Comparison of ENCODE assay signal across 8 mouse cellular contexts in the genomic region with DNA sequence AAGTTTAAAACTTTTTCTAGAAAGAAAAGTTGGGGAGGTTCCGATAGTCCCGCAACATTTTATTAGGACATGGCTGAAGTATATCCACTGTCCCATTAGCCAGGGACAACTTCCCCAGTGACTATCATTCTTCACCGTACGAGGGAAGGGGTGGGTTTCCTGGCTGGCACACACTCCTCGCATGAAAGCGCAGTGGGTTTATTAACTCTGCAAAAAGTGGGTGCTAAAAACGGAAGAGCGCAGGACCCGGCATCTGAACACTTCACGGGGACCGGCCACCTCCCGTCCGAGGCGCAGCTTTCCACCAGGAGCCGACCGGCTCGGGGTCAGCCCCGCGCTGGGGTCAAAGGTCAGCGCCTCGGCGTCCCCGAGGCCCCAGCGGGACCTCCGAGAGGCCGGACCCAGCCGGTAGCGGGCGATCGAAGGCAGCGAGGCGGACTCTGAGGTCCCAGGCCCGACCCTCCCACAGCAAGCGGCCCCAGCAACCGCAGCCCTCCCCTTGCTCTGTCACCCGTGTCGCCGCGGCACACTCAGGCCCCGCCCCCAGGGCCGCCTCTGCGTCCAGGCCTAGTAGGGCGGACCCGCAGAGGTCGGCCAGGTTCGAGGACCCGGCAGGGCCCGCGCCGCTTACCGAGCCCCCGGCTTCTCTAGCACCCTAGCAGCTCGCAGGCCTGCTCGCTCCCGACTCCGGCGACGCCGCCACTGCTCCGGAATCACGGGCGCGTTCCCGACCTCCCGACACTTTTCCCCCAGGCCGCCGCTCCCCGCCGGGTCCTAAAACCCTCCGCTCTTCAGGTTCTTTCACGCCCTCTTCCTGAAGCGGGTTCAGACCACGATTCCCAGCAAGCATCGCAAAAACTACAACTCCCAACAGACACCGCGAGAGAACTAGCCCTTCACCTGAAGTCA. TPM values are rescaled to one million over a fixed set of nuclear protein-coding genes. Genes with fewer than 3 reads are reported as not detected.
DNase-seq lines count a peak whose midpoint lies in the region; ATAC-seq and TF ChIP-seq lines count a peak whose summit lies in the region.

A gene (minus strand): TSS at position 704 of the 909 bp plus-strand sequence.

- H3K9me3 ChIP-seq in embryonic facial prominence, embryonic 13.5 days: peaks cover 3% of the 10 kb centered on the region; the same call in 1 of the 2 replicates
- H3K9me3 ChIP-seq in limb, embryonic 12.5 days: peaks cover 15% of the 10 kb centered on the region; the same call in 1 of the 2 replicates
- H3K9me3 ChIP-seq in midbrain, embryonic 15.5 days: no peaks in the 10 kb centered on the region

- peak; percentile 95 for DNase-seq in 3134 (ENCODE audit: extremely low read depth, insufficient read length, low spot score)
- peak; percentile 93 to 96 for DNase-seq in adrenal gland, postnatal 36 days
- DNase-seq in heart, adult 18-20 months: peak; percentile 96
- peak; percentile 97 for DNase-seq in kidney, adult 2 months
- DNase-seq in spleen, adult 2 months (ENCODE audit: low read depth in 1 of 2, low spot score in 2 of 2): peak; percentile 87 to 95

- no peak for TF ChIP-seq POLR2A in kidney, adult 2 months (IDR thresholded peaks at IDR 0.05; ENCODE audit: low read depth, low read length)
- TF ChIP-seq POLR2A in spleen, adult 2 months (IDR thresholded peaks at IDR 0.05; ENCODE audit: low read depth, low read length): peak; percentile 25

- no peak for TF ChIP-seq CTCF in kidney, adult 2 months (conservative IDR thresholded peaks at IDR 0.05; ENCODE audit: insufficient read depth, insufficient read length, low read depth, low read length)
- TF ChIP-seq CTCF in spleen, adult 2 months (IDR thresholded peaks at IDR 0.05; ENCODE audit: extremely low read depth, insufficient read depth, insufficient read length, insufficient replicate concordance): no peak

- peak within 1 kb of the TSS; percentile 95 for H3K27ac ChIP-seq in embryonic facial prominence, embryonic 13.5 days
- peak within 1 kb of the TSS; percentile 98 for H3K27ac ChIP-seq in kidney, adult 2 months (ENCODE audit: insufficient read depth, low read depth, low read length)
- peak within 1 kb of the TSS; percentile 94 for H3K27ac ChIP-seq in limb, embryonic 12.5 days
- H3K27ac ChIP-seq in midbrain, embryonic 15.5 days: peak within 1 kb of the TSS; percentile 97
- peak within 1 kb of the TSS; percentile 99 for H3K27ac ChIP-seq in spleen, adult 2 months (ENCODE audit: insufficient read depth, low read length)

- peak; percentile 92 for ATAC-seq in embryonic facial prominence, embryonic 13.5 days (ENCODE audit: insufficient number of reproducible peaks, insufficient read depth, low FRiP score, low TSS enrichment, low read depth)
- ATAC-seq in limb, embryonic 12.5 days (ENCODE audit: insufficient number of reproducible peaks, insufficient read depth, low FRiP score, low TSS enrichment, low read depth): peak; percentile 92
- ATAC-seq in midbrain, embryonic 15.5 days (replicated peaks): peak; percentile 95

- H3K36me3 ChIP-seq in embryonic facial prominence, embryonic 13.5 days: peaks cover 15% of the 10 kb centered on the region
- H3K36me3 ChIP-seq in kidney, adult 2 months (ENCODE audit: control insufficient read depth, insufficient read depth, low read length): no peaks in the 10 kb centered on the region
- H3K36me3 ChIP-seq in limb, embryonic 12.5 days: peaks cover 20% of the 10 kb centered on the region; the same call in 1 of the 2 replicates
- peaks cover 5% of the 10 kb centered on the region; the same call in 1 of the 2 replicates for H3K36me3 ChIP-seq in midbrain, embryonic 15.5 days (replicated peaks)
- H3K36me3 ChIP-seq in spleen, adult 2 months (ENCODE audit: control insufficient read depth, insufficient read depth, low read length): no peaks in the 10 kb centered on the region

- H3K9ac ChIP-seq in embryonic facial prominence, embryonic 13.5 days: peak within 1 kb of the TSS; percentile 92
- peak within 1 kb of the TSS; percentile 94 for H3K9ac ChIP-seq in limb, embryonic 12.5 days (replicated peaks)
- peak within 1 kb of the TSS; percentile 91 for H3K9ac ChIP-seq in midbrain, embryonic 15.5 days

- peak within 1 kb of the TSS; percentile 89 for H3K4me3 ChIP-seq in embryonic facial prominence, embryonic 13.5 days
- peak within 1 kb of the TSS; percentile 80 for H3K4me3 ChIP-seq in kidney, adult 2 months (ENCODE audit: insufficient read depth, low read depth, low read length)
- H3K4me3 ChIP-seq in limb, embryonic 12.5 days (replicated peaks): peak within 1 kb of the TSS; percentile 87
- H3K4me3 ChIP-seq in midbrain, embryonic 15.5 days: peak within 1 kb of the TSS; percentile 88
- H3K4me3 ChIP-seq in spleen, adult 2 months (ENCODE audit: extremely low read depth, insufficient read depth, insufficient read length): peak within 1 kb of the TSS; percentile 85

- 1% methylated on average over 68 of the region's 76 CpGs for WGBS in embryonic facial prominence, embryonic 13.5 days
- WGBS in kidney, adult 2 months: under 1% methylated on average over 76 of the region's 76 CpGs
- 2% methylated on average over 76 of the region's 76 CpGs for WGBS in limb, embryonic 12.5 days
- WGBS in midbrain, embryonic 15.5 days: 1% methylated on average over 76 of the region's 76 CpGs
- 1% methylated on average over 74 of the region's 76 CpGs for WGBS in spleen, adult 2 months

- peaks cover 14% of the 10 kb centered on the region for H3K4me1 ChIP-seq in embryonic facial prominence, embryonic 13.5 days
- peaks cover 24% of the 10 kb centered on the region for H3K4me1 ChIP-seq in kidney, adult 2 months (ENCODE audit: control insufficient read depth, insufficient read depth, low read length)
- peaks cover 8% of the 10 kb centered on the region for H3K4me1 ChIP-seq in limb, embryonic 12.5 days (replicated peaks)
- peaks cover 15% of the 10 kb centered on the region for H3K4me1 ChIP-seq in midbrain, embryonic 15.5 days
- H3K4me1 ChIP-seq in spleen, adult 2 months (ENCODE audit: control insufficient read depth, insufficient read depth, insufficient read length): peaks cover 2% of the 10 kb centered on the region; the same call in 1 of the 2 replicates

- H3K27me3 ChIP-seq in embryonic facial prominence, embryonic 13.5 days: no peaks in the 10 kb centered on the region
- H3K27me3 ChIP-seq in kidney, adult 2 months (replicated peaks; ENCODE audit: control insufficient read depth, insufficient read depth, low read length): no peaks in the 10 kb centered on the region
- H3K27me3 ChIP-seq in limb, embryonic 12.5 days: 0 out of 2 replicates have a peak, but pooled peaks cover 4% of the 10 kb centered on the region
- no peaks in the 10 kb centered on the region for H3K27me3 ChIP-seq in midbrain, embryonic 15.5 days (replicated peaks)
- no peaks in the 10 kb centered on the region for H3K27me3 ChIP-seq in spleen, adult 2 months (ENCODE audit: control insufficient read depth, insufficient read depth, low read length)

- H3K4me2 ChIP-seq in embryonic facial prominence, embryonic 13.5 days: peak within 1 kb of the TSS; percentile 66
- peak within 1 kb of the TSS; percentile 64 for H3K4me2 ChIP-seq in limb, embryonic 12.5 days
- H3K4me2 ChIP-seq in midbrain, embryonic 15.5 days: peak within 1 kb of the TSS; percentile 74

RNA-seq across cellular contexts. Expression of the gene that starts here (rescaled TPM):
- total RNA-seq in adrenal gland, postnatal 36 days (2021): 10 to 100 TPM; 12.9 to 17.9 TPM
- polyA plus RNA-seq in embryonic facial prominence, embryonic 13.5 days (2015; fragmentation: Nextera tagmentation; extraction: Ambion mirVana): 22.3 TPM in 2 replicates
- 10 to 100 TPM; 16.2 to 17.2 TPM for total RNA-seq in heart, adult 18-20 months (2021)
- polyA plus RNA-seq in kidney, adult 2 months (2012; rRNA removed): 11.4 and 12.2 TPM in 2 replicates
- polyA plus RNA-seq in limb, embryonic 12.5 days (2016; fragmentation: Nextera tagmentation; extraction: Ambion mirVana): 19.8 and 19.9 TPM in 2 replicates
- polyA plus RNA-seq in midbrain, embryonic 15.5 days (2015; fragmentation: Nextera tagmentation; extraction: Ambion mirVana): 25.4 and 25.9 TPM in 2 replicates
- polyA plus RNA-seq in spleen, adult 2 months (2012; rRNA removed): 5.6 TPM in 2 replicates

Comparison
In these comparisons a context has a peak if more than half of its experiments do, and no peak if none do; other contexts are left out.
1. Peak in every context shown above with its lines: DNase-seq, ATAC-seq, H3K4me3 ChIP-seq and H3K27ac ChIP-seq.